Mouse (Mus musculus) neural tube, embryonic 15.5 days (tissue): Measurements from ENCODE around the gene Gm20388. TPM values are rescaled to one million over a fixed set of nuclear protein-coding genes. Genes with fewer than 3 reads are reported as not detected.

Experiments
- ATAC-seq: fragments of 200-750 bp; cut with Nextera tagmentation; 2 replicates; pipeline ENCODE4 v1.8.0; 2017; ENCODE audit warnings: mild to moderate bottlenecking, moderate TSS enrichment, moderate library complexity; ENCODE audit not compliant: low FRiP score
- H3K27ac ChIP-seq: fragments of 300-500 bp; sonication (generic); replicated peaks from 2 replicates; pipeline ENCODE4 v1.5.1; 2015; ENCODE audit warnings: mild to moderate bottlenecking, inconsistent platforms
- H3K27me3 ChIP-seq: fragments of 300-500 bp; sonication (generic); replicated peaks from 2 replicates; pipeline ENCODE4 v1.6.1; 2015; ENCODE audit warnings: inconsistent platforms
- H3K36me3 ChIP-seq: fragments of 300-500 bp; sonication (generic); 2 replicates; pipeline ENCODE4 v1.6.1; 2015; ENCODE audit warnings: inconsistent platforms
- H3K4me1 ChIP-seq: fragments of 300-500 bp; sonication (generic); 2 replicates; pipeline ENCODE4 v1.6.1; 2015; ENCODE audit warnings: inconsistent platforms
- H3K4me2 ChIP-seq: fragments of 300-500 bp; sonication (generic); 2 replicates; pipeline ENCODE4 v1.6.1; 2015; ENCODE audit warnings: inconsistent platforms, mild to moderate bottlenecking, moderate library complexity
- H3K4me3 ChIP-seq: fragments of 300-500 bp; sonication (generic); replicated peaks from 2 replicates; pipeline ENCODE4 v1.5.1; 2015; ENCODE audit warnings: mild to moderate bottlenecking, inconsistent platforms
- H3K9ac ChIP-seq: fragments of 300-500 bp; sonication (generic); replicated peaks from 2 replicates; pipeline ENCODE4 v1.6.1; 2015; ENCODE audit warnings: mild to moderate bottlenecking, inconsistent platforms
- H3K9me3 ChIP-seq: fragments of 300-500 bp; sonication (generic); replicated peaks from 2 replicates; pipeline ENCODE4 v1.6.1; 2016; ENCODE audit warnings: inconsistent platforms
- WGBS: fragments of 180-500 bp; shearing (Covaris S2); methylation state at CpG from one replicate; pipeline ENCODE4 v1.1.7; 2015; ENCODE audit warnings: mixed read lengths; 5-methylcytosine and 5-hydroxymethylcytosine counted together
- polyA plus RNA-seq: library from polyadenylated mRNA; unstranded; fragments of >200 nt; fragmentation: Nextera tagmentation; extraction: Ambion mirVana; gene quantifications from 2 replicates; pipeline ENCODE4 v1.2.1, GENCODE M21; 2015

Gm20388 gene
- polyA plus RNA-seq, 1 experiment from 2014 or later = not detected

DNA sequence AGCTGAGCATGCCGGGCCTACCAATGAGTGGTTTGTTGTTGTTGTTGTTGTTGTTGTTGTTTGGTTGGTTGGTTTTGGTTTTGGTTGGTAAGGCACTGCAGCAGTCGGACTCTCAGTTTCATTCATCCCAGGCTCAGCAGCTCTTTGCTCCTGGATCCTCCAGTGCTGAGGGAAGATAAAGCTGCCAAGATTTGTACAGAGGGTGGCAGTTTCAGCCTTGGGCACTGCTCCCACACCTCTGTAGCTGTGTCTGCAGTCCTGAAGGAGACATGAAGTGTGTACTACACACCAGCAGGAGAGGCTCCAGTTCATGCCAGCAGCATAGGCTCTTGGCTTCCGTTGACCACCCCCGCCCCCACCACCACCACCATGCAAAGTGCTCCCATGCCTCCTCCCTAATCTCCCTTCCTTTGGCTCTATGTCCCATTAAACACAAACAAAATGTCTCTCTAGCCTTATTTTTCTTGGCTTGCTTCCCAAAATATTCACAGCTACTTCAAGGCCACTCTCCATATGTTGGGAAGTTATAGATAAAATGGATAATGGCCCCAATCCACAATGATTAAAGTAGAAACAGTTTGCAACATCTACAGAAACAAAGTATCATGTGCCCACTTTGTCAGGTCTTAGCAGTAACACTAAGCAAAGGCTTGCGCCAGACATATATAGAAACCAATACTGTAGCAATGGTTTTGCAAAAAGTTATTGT lies 3740.9 kb downstream of the Gm20388 start:
- H3K9me3 ChIP-seq = no peaks in the 10 kb centered on the region
- no peak overlapping the region for H3K27ac ChIP-seq
- no peak overlapping the region for H3K9ac ChIP-seq
- ATAC-seq = no peak
- no peak overlapping the region for H3K4me3 ChIP-seq
- H3K36me3 ChIP-seq = peaks cover 7% of the 10 kb centered on the region; the same call in 1 of the 2 replicates
- WGBS = 88% methylated on average over 5 of the region's 5 CpGs
- peaks cover 21% of the 10 kb centered on the region for H3K4me1 ChIP-seq
- H3K27me3 ChIP-seq = 0 out of 2 replicates have a peak, but pooled peaks cover 3% of the 10 kb centered on the region
- no peak overlapping the region for H3K4me2 ChIP-seq

DNA sequence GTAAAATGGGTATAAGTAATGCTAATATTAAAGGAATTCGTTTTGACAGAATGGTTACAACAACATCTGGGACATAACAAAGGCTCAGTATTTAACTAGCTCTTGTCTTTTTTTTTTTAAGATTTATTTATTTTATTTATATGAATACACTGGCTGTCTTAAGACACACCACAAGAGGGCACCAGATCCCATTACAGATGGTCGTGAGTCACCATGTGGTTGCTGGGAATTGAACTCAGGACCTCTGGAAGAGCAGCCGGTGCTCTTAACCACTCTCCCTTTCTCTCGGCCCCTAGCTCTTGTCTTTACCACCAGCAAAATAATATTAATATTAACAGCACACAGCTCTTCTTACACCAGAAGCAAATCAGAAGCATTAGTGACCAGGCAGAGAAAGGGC lies 3742.0 kb downstream of the Gm20388 start:
- H3K36me3 ChIP-seq = peaks cover 18% of the 10 kb centered on the region
- H3K4me1 ChIP-seq = peaks cover 21% of the 10 kb centered on the region
- no peaks in the 10 kb centered on the region for H3K9me3 ChIP-seq
- WGBS = 60% methylated on average over 4 of the region's 4 CpGs
- ATAC-seq = no peak
- H3K4me3 ChIP-seq = no peak overlapping the region
- no peaks in the 10 kb centered on the region for H3K27me3 ChIP-seq
- peak overlapping the region; percentile 93; the same call in 1 of the 2 replicates for H3K27ac ChIP-seq
- no peak overlapping the region for H3K9ac ChIP-seq
- H3K4me2 ChIP-seq = peak overlapping the region; percentile 62; the same call in 1 of the 2 replicates

DNA sequence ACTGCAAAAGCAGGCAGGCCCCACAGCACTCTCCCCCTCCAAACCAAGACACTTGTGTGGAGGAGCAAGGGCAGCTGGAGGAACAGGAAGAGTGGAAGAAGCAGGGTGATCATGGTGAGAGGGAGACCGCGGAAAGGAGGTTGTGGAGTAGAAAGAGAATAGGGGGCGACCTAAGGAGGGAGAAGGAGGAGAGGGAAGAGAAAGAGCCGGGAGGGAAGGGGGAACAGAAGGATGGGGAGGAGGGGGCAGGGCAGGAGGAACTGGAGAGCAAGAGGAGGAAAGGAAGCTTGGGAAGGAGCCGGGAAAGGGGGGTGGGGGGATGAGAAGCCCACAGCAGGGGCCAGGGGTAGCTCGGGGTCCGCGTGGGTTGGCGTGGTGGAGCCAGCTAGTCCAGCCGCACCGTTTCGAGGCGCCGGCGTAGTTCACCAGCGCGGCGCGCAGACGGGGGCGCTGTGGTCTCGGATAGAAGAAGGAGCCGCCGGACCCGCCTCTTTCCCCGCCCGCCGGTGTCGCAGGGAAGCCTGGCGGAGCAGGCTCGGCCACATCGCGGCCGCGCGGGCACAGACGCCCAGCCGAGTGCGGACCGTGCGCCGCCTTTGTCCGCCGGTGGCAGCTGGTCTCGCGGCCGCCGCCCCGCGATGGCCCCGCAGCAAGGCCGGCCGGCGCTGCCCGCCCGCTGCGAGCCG lies 3742.8 kb downstream of the Gm20388 start, which contains the start of gene Rhou:
Rhou (plus strand) TSS at position 622 of the 686 bp plus-strand sequence.
- Histone ChIP-seq H3K36me3 (peaks cover 24% of the 10 kb centered on the region), H3K9me3 (no peaks in the 10 kb centered on the region), H3K27ac (peak within 1 kb of the TSS; percentile 93), H3K9ac (peak within 1 kb of the TSS; percentile 77), H3K4me2 (peak within 1 kb of the TSS; percentile 62), H3K4me3 (peak within 1 kb of the TSS; percentile 61), H3K4me1 (peaks cover 21% of the 10 kb centered on the region), H3K27me3 (no peaks in the 10 kb centered on the region)
- peak; percentile 91 for ATAC-seq
- WGBS = under 1% methylated on average over 58 of the region's 58 CpGs

GRCm38 (mm10) chr8:123653994-123654569 lies 3743.4 kb downstream of the Gm20388 start:
- under 1% methylated on average over 63 of the region's 77 CpGs for WGBS
- Histone ChIP-seq H3K4me2 (peak overlapping the region; percentile 62), H3K36me3 (peaks cover 27% of the 10 kb centered on the region), H3K9ac (peak overlapping the region; percentile 77), H3K27me3 (no peaks in the 10 kb centered on the region), H3K4me3 (peak overlapping the region; percentile 61), H3K9me3 (no peaks in the 10 kb centered on the region), H3K27ac (peak overlapping the region; percentile 93), H3K4me1 (peaks cover 21% of the 10 kb centered on the region)
- peak; percentile 75 for ATAC-seq

DNA sequence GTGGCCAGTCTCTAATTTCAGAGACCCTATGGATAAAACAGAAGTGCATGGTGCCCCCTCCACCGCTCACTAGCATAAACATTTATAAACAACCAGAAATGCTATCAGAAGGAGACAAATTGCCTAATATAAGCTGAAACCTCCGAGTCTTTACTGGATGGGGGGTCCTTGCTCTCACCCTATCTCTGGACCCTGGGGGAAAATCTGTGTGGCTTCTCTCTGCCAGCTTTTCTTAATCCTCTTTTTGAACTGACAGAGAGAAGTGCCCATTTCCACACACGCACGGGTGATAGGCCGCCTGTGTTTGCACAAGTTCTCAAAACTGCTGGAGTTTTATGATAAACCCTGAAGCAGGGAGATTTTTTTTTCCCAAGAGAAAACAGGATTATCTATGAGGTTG lies 3744.1 kb downstream of the Gm20388 start:
- peak overlapping the region; percentile 51 for H3K27ac ChIP-seq
- peak overlapping the region; percentile 62 for H3K4me2 ChIP-seq
- peaks cover 30% of the 10 kb centered on the region for H3K36me3 ChIP-seq
- no peak for ATAC-seq
- H3K27me3 ChIP-seq = no peaks in the 10 kb centered on the region
- peaks cover 21% of the 10 kb centered on the region for H3K4me1 ChIP-seq
- no peaks in the 10 kb centered on the region for H3K9me3 ChIP-seq
- H3K4me3 ChIP-seq = peak overlapping the region; percentile 61
- WGBS = 12% methylated on average over 5 of the region's 5 CpGs
- peak overlapping the region; percentile 77 for H3K9ac ChIP-seq

GRCm38 (mm10) chr8:123655351-123655779 lies 3744.7 kb downstream of the Gm20388 start:
- ATAC-seq = no peak
- H3K9me3 ChIP-seq = no peaks in the 10 kb centered on the region
- H3K27me3 ChIP-seq = no peaks in the 10 kb centered on the region
- peak overlapping the region; percentile 6 for H3K27ac ChIP-seq
- peaks cover 36% of the 10 kb centered on the region for H3K36me3 ChIP-seq
- H3K4me3 ChIP-seq = peak overlapping the region; percentile 61
- WGBS = 8% methylated on average over 8 of the region's 8 CpGs
- peaks cover 21% of the 10 kb centered on the region for H3K4me1 ChIP-seq
- peak overlapping the region; percentile 62 for H3K4me2 ChIP-seq
- peak overlapping the region; percentile 77; the same call in 1 of the 2 replicates for H3K9ac ChIP-seq

DNA sequence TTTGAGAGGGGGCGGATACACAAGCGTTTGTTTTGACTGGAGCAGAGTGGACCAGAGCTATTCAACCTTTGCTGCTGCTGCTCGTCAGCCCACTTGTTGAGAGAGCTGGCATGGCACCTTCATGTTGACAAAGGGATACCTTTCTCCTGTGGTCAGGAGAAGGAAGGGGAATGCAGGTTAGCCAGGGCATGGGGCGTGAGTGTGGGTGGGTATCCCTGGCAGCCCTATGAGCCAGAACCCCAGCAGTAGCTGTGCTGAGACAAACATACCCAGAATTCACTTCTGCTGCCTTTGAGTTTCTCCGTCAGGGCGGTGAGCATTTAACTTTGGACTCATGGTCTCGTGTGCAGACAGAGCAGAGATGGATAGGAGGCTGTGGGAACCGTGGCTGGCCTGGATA lies 3747.2 kb downstream of the Gm20388 start:
- peaks cover 58% of the 10 kb centered on the region for H3K36me3 ChIP-seq
- no peaks in the 10 kb centered on the region for H3K27me3 ChIP-seq
- no peak overlapping the region for H3K4me3 ChIP-seq

GRCm38 (mm10) chr8:123659469-123660057 lies 3748.9 kb downstream of the Gm20388 start:
- Histone ChIP-seq H3K36me3 (peaks cover 75% of the 10 kb centered on the region), H3K4me3 (no peak overlapping the region), H3K9ac (no peak overlapping the region), H3K9me3 (no peaks in the 10 kb centered on the region), H3K4me2 (no peak overlapping the region), H3K27ac (no peak overlapping the region), H3K27me3 (no peaks in the 10 kb centered on the region), H3K4me1 (peaks cover 16% of the 10 kb centered on the region)
- WGBS = 75% methylated on average over 10 of the region's 10 CpGs
- ATAC-seq = no peak

More for the DNA sequence above, 3747.2 kb downstream of the Gm20388 start:
- Histone ChIP-seq H3K9ac (no peak overlapping the region), H3K9me3 (no peaks in the 10 kb centered on the region), H3K27ac (no peak overlapping the region), H3K4me1 (peaks cover 21% of the 10 kb centered on the region), H3K4me2 (no peak overlapping the region)
- 93% methylated on average over 8 of the region's 8 CpGs for WGBS
- ATAC-seq = no peak

- Histone ChIP-seq H3K27ac (no peak overlapping the region), H3K4me2 (no peak overlapping the region), H3K4me3 (no peak overlapping the region), H3K9me3 (no peaks in the 10 kb centered on the region), H3K27me3 (no peaks in the 10 kb centered on the region), H3K36me3 (peaks cover 68% of the 10 kb centered on the region), H3K4me1 (no peaks in the 10 kb centered on the region), H3K9ac (no peak overlapping the region)
- no peak for ATAC-seq
- WGBS = 88% methylated on average over 11 of the region's 11 CpGs
Measured at GRCm38 (mm10) chr8:123661515-123661914, 3750.9 kb downstream of the Gm20388 start.

- Histone ChIP-seq H3K27ac (no peak overlapping the region), H3K27me3 (no peaks in the 10 kb centered on the region), H3K4me2 (no peak overlapping the region), H3K9ac (no peak overlapping the region), H3K4me1 (no peaks in the 10 kb centered on the region), H3K4me3 (no peak overlapping the region), H3K9me3 (no peaks in the 10 kb centered on the region), H3K36me3 (peaks cover 37% of the 10 kb centered on the region)
- 87% methylated on average over 6 of the region's 6 CpGs for WGBS
- ATAC-seq = no peak
Measured at GRCm38 (mm10) chr8:123665580-123665979, 3754.9 kb downstream of the Gm20388 start.

DNA sequence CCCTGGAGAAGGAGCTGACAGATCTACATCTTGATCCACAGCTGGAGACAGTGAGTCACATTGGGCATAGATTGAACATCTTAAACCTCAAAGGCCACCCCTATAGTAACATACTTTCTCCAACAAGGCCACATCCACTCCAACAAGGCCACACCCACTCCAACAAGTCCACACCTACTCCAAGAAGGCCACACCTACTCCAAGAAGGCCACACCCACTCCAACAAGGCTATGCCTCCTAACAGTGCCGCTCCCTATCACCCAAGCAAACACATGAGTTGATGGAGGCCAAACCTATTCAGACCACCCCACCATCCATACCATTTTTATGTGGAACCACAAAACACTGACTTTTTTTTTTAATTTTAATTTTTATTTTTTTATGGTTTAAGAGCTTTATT lies 3756.2 kb downstream of the Gm20388 start:
- Histone ChIP-seq H3K4me2 (no peak overlapping the region), H3K4me3 (no peak overlapping the region), H3K27ac (no peak overlapping the region), H3K27me3 (no peaks in the 10 kb centered on the region), H3K9ac (no peak overlapping the region), H3K36me3 (peaks cover 25% of the 10 kb centered on the region), H3K9me3 (no peaks in the 10 kb centered on the region), H3K4me1 (no peaks in the 10 kb centered on the region)
- WGBS = 81% methylated on average over 1 of the region's 1 CpGs
- ATAC-seq = no peak
